Mouse (Mus musculus) thymus, adult 2 months (tissue): ENCODE results near the gene Atp13a3.

ENCODE experiments used
- CTCF ChIP-seq: fragments of 200-500 bp; IDR thresholded peaks from 2 replicates; pipeline ENCODE4 v1.5.1; 2012; ENCODE audit warnings: mild to moderate bottlenecking, control low read depth, low read length, moderate library complexity, borderline replicate concordance; ENCODE audit not compliant: control insufficient read depth, poor library complexity, insufficient read depth; ENCODE audit errors: extremely low read depth
- POLR2A ChIP-seq: fragments of 200-500 bp; IDR thresholded peaks from 2 replicates; pipeline ENCODE4 v1.6.1; 2012; ENCODE audit warnings: mild to moderate bottlenecking, low read length, control low read depth, moderate library complexity; ENCODE audit not compliant: control insufficient read depth, poor library complexity, insufficient read depth; ENCODE audit errors: extremely low read depth

- TF ChIP-seq POLR2A (no peak), CTCF (no peak)
Observed at GRCm38 (mm10) chr16:30310171-30310515, 95.6 kb downstream of the Atp13a3 start.
